Mouse (Mus musculus): Measurements from ENCODE around the gene Zfp831.

The Zfp831 gene

DNA sequence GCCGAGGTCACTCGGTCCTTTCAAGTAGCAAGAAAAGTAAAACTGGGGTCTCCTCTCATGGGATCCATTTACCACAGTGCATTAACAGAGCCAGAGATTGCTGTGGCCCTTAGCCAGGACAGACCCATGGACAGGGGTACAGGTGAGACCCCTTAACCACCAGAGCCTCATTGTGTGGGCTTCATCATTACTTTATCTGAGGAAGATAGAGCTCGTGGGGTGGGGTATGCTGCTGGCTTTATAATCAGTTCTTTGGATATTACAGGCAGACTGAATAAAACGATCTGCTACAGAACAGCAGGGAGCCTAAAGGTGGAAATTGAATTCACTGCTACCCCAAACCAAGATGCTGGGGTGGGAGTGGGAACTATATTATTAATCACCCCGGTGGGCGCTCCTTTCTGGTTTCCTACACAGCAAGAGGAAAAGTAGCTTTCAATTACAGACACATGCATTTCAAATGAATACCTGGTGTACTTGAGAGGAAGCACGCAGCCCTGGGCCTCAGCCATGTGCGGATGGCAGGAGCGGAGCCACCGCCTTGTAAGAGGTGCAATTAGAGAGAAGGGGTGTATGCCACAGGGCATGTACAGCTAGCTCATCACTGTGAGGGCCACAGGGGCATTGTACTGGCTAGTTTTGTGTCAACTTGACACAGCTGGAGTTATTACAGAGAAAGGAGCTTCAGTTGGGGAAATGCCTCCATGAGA lies 83.9 kb downstream of the Zfp831 start:
- no peak for DNase-seq (ENCODE audit: low spot score in 2 of 2)

- no peak for DNase-seq (ENCODE audit: low spot score in 2 of 2)
These were observed 88.6 kb downstream of the Zfp831 start for GRCm38 (mm10) chr2:174731939-174732338.

DNA sequence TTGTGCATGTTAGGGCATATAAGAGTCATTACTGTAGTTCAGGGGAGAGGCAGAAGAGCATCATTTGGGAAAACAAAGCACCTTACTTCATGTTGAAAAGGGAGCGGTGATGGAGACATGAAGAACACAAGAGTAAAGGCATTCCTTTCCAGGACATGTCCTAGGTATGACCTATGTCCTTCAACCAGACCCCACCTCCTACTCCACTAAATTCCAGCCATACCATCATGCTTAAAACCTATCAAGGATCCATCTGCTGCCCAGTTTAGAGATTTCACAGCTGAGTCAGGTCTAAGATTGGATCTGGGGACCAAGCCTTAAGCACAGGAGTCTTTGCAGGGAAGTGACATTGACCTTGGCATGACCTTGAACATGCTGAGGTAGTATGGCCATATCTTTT lies 91.9 kb downstream of the Zfp831 start:
- DNase-seq (ENCODE audit: low spot score in 2 of 2) = no peak

- no peak for DNase-seq (ENCODE audit: low spot score in 2 of 2)
These were observed 103.8 kb downstream of the Zfp831 start for GRCm38 (mm10) chr2:174747182-174747581.

- DNase-seq (ENCODE audit: low spot score in 2 of 2) = no peak
These were observed 105.0 kb downstream of the Zfp831 start for GRCm38 (mm10) chr2:174748381-174748780.

DNA sequence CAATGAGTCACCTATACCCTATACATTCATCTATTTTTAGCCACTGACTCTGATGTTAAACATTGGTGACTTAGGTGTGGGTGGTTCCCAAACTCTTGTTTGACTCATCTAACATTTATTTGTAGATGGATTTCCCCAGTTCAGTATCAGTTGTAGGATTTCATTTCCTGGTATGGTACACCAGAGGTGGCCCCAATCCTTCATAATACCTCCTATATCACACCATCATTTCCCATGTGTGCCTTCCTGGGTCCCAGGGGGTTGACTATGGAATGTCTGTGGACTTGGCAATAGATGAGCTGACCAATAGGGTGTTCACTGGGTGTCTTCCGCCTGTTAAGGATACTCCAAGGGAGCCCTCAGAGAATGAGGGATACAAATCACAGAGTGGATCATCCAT lies 109.9 kb downstream of the Zfp831 start:
- no peak for DNase-seq (ENCODE audit: low spot score in 2 of 2)

GRCm38 (mm10) chr2:174754231-174754630 lies 110.9 kb downstream of the Zfp831 start:
- no peak for DNase-seq (ENCODE audit: low spot score in 2 of 2)

DNA sequence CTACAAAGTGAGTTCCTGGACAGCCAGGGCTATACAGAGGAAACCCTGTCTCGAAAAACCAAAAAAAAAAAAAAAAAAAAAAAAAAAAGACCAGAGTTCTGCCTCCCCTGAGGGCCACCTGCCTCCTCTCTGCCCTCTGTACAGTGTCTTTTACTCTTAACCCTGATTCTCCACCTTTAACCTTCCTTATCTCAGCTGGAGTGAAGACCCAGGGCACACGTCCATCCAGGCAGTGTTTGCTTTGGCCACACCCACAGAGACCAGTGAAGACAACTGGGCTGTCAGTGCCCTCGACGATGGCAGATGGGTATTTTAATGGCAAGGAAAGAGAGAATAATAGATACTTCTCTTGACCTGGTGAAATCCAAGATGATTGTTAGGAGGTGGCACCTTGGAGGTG lies 115.9 kb downstream of the Zfp831 start:
- DNase-seq (ENCODE audit: low spot score in 2 of 2) = no peak
